Mouse (Mus musculus): ENCODE data around the gene Nrp2. TPM values are rescaled to one million over a fixed set of nuclear protein-coding genes. Genes with fewer than 3 reads are reported as not detected.

Gene Nrp2
- total and polyA plus RNA-seq, 2 experiments from 2014 or later, result 5.2 to 20.2 TPM

GRCm38 (mm10) chr1:62801429-62801828 is 98.3 kb downstream of the Nrp2 start:
- Histone ChIP-seq H3K4me1 (ENCODE audit: control insufficient read depth, insufficient read depth) (peaks cover 2% of the 10 kb centered on the region; the same call in 1 of the 2 replicates), H3K27me3 (ENCODE audit: control insufficient read depth, insufficient read depth, low read length) (no peaks in the 10 kb centered on the region), H3K4me3 (ENCODE audit: low read depth, low read length) (no peak overlapping the region), H3K36me3 (replicated peaks; ENCODE audit: control insufficient read depth, insufficient read depth, low read length) (no peaks in the 10 kb centered on the region), H3K9me3 (replicated peaks; ENCODE audit: control insufficient read depth, low read length) (no peaks in the 10 kb centered on the region), H3K27ac (ENCODE audit: low read depth) (no peak overlapping the region), H3K4me2 (ENCODE audit: low read depth, low read length) (no peak overlapping the region), H3K9ac (replicated peaks; ENCODE audit: low read depth, low read length) (no peak overlapping the region)
- WGBS, result 75% methylated on average over 4 of the region's 4 CpGs
- no peak for TF ChIP-seq EP300 (IDR thresholded peaks at IDR 0.05; ENCODE audit: low read depth)
- no peak for TF ChIP-seq CTCF (IDR thresholded peaks at IDR 0.05; ENCODE audit: low read depth)
- no peak for DNase-seq (ENCODE audit: low spot score)
- no peak for ATAC-seq (ENCODE audit: insufficient read depth, low read depth)

DNA sequence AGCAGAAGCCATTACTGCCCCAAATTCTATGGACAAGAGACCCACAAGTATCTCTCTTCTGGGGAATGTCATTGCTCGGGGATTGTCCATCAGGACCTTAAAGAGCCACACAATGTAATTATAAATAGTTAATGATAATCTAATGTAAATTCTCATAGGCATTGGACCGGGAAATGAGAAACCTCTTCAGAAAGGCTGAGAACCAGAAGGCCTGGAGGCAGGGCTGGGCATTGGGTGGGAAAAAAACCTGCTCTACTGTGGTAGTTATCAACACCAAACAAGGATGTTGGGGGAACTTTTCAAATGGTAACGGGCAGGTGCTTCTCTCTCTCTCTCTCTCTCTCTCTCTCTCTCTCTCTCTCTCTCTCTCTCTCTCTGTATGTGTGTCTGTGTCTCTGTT is 98.8 kb downstream of the Nrp2 start:
- Histone ChIP-seq H3K9ac (replicated peaks; ENCODE audit: low read depth, low read length) (no peak overlapping the region), H3K9me3 (replicated peaks; ENCODE audit: control insufficient read depth, low read length) (no peaks in the 10 kb centered on the region), H3K36me3 (replicated peaks; ENCODE audit: control insufficient read depth, insufficient read depth, low read length) (no peaks in the 10 kb centered on the region), H3K4me3 (ENCODE audit: low read depth, low read length) (no peak overlapping the region), H3K27me3 (ENCODE audit: control insufficient read depth, insufficient read depth, low read length) (no peaks in the 10 kb centered on the region), H3K27ac (ENCODE audit: low read depth) (no peak overlapping the region), H3K4me2 (ENCODE audit: low read depth, low read length) (no peak overlapping the region), H3K4me1 (ENCODE audit: control insufficient read depth, insufficient read depth) (no peaks in the 10 kb centered on the region)
- ATAC-seq (ENCODE audit: insufficient read depth, low read depth), result no peak
- 71% methylated on average over 3 of the region's 3 CpGs for WGBS
- TF ChIP-seq CTCF (IDR thresholded peaks at IDR 0.05; ENCODE audit: low read depth), result no peak
- no peak for TF ChIP-seq EP300 (IDR thresholded peaks at IDR 0.05; ENCODE audit: low read depth)
- no peak for DNase-seq (ENCODE audit: low spot score)

- H3K4me1 ChIP-seq (ENCODE audit: control insufficient read depth, insufficient read depth), result no peaks in the 10 kb centered on the region
- WGBS, result 31% methylated on average over 1 of the region's 1 CpGs
- H3K9ac ChIP-seq (replicated peaks; ENCODE audit: low read depth, low read length), result no peak overlapping the region
- TF ChIP-seq EP300 (IDR thresholded peaks at IDR 0.05; ENCODE audit: low read depth) (no peak), CTCF (IDR thresholded peaks at IDR 0.05; ENCODE audit: low read depth) (no peak)
- no peak overlapping the region for H3K4me2 ChIP-seq (ENCODE audit: low read depth, low read length)
- no peaks in the 10 kb centered on the region for H3K36me3 ChIP-seq (replicated peaks; ENCODE audit: control insufficient read depth, insufficient read depth, low read length)
- DNase-seq (ENCODE audit: low spot score) (no peak), ATAC-seq (ENCODE audit: insufficient read depth, low read depth) (no peak)
- no peaks in the 10 kb centered on the region for H3K9me3 ChIP-seq (replicated peaks; ENCODE audit: control insufficient read depth, low read length)
- H3K27ac ChIP-seq (ENCODE audit: low read depth), result no peak overlapping the region
- no peaks in the 10 kb centered on the region for H3K27me3 ChIP-seq (ENCODE audit: control insufficient read depth, insufficient read depth, low read length)
- no peak overlapping the region for H3K4me3 ChIP-seq (ENCODE audit: low read depth, low read length)
Measured at GRCm38 (mm10) chr1:62803544-62803943, 100.5 kb downstream of the Nrp2 start.

DNA sequence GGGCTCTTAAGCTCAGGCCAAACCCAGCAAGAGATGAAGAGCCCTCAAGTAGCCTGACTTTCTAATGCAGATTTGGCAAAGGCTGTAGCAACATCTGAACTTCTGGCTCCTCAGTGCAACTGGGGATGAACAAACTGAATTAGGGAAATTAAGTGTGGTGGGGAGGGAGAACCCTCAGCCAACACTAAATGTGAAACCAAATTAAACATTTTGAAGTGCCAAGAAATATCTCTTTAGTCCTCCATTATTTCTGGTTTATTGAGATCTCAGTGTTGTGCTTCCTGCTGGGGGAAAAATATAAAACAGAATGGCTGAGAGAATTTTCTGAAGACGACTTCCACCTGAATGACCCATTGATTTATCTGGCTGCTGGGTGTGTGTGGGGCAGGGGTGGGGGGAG is 102.9 kb downstream of the Nrp2 start:
- H3K9ac ChIP-seq (replicated peaks; ENCODE audit: low read depth, low read length), result no peak overlapping the region
- H3K9me3 ChIP-seq (replicated peaks; ENCODE audit: control insufficient read depth, low read length), result no peaks in the 10 kb centered on the region
- no peak overlapping the region for H3K27ac ChIP-seq (ENCODE audit: low read depth)
- TF ChIP-seq EP300 (IDR thresholded peaks at IDR 0.05; ENCODE audit: low read depth), result no peak
- TF ChIP-seq CTCF (IDR thresholded peaks at IDR 0.05; ENCODE audit: low read depth), result no peak
- no peaks in the 10 kb centered on the region for H3K4me1 ChIP-seq (ENCODE audit: control insufficient read depth, insufficient read depth)
- H3K4me2 ChIP-seq (ENCODE audit: low read depth, low read length), result no peak overlapping the region
- ATAC-seq (ENCODE audit: insufficient read depth, low read depth) (no peak), DNase-seq (ENCODE audit: low spot score) (no peak)
- WGBS, result 5% methylated on average over 1 of the region's 1 CpGs
- no peaks in the 10 kb centered on the region for H3K36me3 ChIP-seq (replicated peaks; ENCODE audit: control insufficient read depth, insufficient read depth, low read length)
- H3K4me3 ChIP-seq (ENCODE audit: low read depth, low read length), result no peak overlapping the region
- H3K27me3 ChIP-seq (ENCODE audit: control insufficient read depth, insufficient read depth, low read length), result no peaks in the 10 kb centered on the region

DNA sequence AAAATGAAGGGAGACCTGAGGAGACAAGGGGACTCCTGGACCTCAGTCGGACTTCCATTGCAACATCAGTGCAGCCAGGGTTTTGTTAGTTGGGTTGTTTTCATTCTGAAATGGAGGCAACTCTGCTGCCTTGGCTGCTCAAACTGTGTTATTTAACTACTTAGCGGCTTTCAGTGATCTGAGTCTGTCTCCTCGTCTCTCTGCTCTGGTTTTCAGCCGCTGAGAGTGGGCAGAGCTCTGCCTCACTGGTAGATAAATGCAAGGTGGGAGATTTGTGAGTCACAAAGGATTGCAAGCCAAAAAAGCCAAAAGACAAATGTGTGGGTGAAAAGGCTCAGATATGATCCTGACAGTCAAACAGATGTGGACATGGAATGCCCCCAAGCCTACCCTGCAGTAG is 105.3 kb downstream of the Nrp2 start:
- Histone ChIP-seq H3K4me1 (ENCODE audit: control insufficient read depth, insufficient read depth) (no peaks in the 10 kb centered on the region), H3K9me3 (replicated peaks; ENCODE audit: control insufficient read depth, low read length) (no peaks in the 10 kb centered on the region), H3K27ac (ENCODE audit: low read depth) (no peak overlapping the region), H3K4me3 (ENCODE audit: low read depth, low read length) (no peak overlapping the region), H3K9ac (replicated peaks; ENCODE audit: low read depth, low read length) (no peak overlapping the region), H3K36me3 (replicated peaks; ENCODE audit: control insufficient read depth, insufficient read depth, low read length) (no peaks in the 10 kb centered on the region), H3K27me3 (ENCODE audit: control insufficient read depth, insufficient read depth, low read length) (no peaks in the 10 kb centered on the region), H3K4me2 (ENCODE audit: low read depth, low read length) (no peak overlapping the region)
- no peak for TF ChIP-seq EP300 (IDR thresholded peaks at IDR 0.05; ENCODE audit: low read depth)
- no peak for TF ChIP-seq CTCF (IDR thresholded peaks at IDR 0.05; ENCODE audit: low read depth)
- ATAC-seq (ENCODE audit: insufficient read depth, low read depth) (no peak), DNase-seq (ENCODE audit: low spot score) (no peak)
- 75% methylated on average over 4 of the region's 4 CpGs for WGBS

DNA sequence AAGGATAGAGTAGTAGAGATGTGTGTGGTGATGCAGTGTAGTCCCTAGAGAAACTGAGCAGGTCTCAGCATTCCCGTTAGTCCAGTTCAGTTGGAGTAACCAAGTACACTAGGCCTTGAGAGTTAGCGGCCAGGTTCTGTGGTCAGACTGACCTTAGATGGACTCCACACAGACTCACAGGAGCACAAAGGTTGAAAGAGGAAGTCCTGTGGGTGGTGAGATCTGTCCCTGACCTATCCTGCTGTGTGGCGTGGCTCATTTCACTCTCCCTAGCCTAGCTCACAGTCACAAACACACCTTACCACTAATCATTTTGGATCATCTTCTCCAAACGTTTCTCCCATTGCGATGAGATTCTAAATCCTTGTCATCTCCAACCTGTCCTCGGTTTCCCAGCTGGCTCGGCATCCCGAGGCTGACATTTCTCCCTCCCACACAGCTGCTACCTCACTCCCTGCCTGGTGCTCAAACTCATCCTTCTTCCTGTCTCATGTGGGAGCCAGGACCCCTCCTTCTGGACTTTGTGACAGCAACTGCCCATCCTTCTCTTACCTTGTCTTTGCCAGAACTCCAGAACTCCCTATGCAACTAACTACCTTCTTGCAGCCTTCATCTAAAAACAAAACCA is 106.6 kb downstream of the Nrp2 start:
- no peak for TF ChIP-seq EP300 (IDR thresholded peaks at IDR 0.05; ENCODE audit: low read depth)
- no peak for TF ChIP-seq CTCF (IDR thresholded peaks at IDR 0.05; ENCODE audit: low read depth)
- Histone ChIP-seq H3K4me3 (ENCODE audit: low read depth, low read length) (no peak overlapping the region), H3K9me3 (replicated peaks; ENCODE audit: control insufficient read depth, low read length) (no peaks in the 10 kb centered on the region), H3K27ac (ENCODE audit: low read depth) (no peak overlapping the region), H3K36me3 (replicated peaks; ENCODE audit: control insufficient read depth, insufficient read depth, low read length) (no peaks in the 10 kb centered on the region), H3K27me3 (ENCODE audit: control insufficient read depth, insufficient read depth, low read length) (no peaks in the 10 kb centered on the region), H3K4me1 (ENCODE audit: control insufficient read depth, insufficient read depth) (no peaks in the 10 kb centered on the region), H3K4me2 (ENCODE audit: low read depth, low read length) (no peak overlapping the region), H3K9ac (replicated peaks; ENCODE audit: low read depth, low read length) (no peak overlapping the region)
- ATAC-seq (ENCODE audit: insufficient read depth, low read depth) (no peak), DNase-seq (ENCODE audit: low spot score) (no peak)
- 86% methylated on average over 8 of the region's 8 CpGs for WGBS

Data from heart, postnatal 0 days (tissue).